Mouse (Mus musculus): ENCODE measurements around the gene Zbtb7a. TPM values are rescaled to one million over a fixed set of nuclear protein-coding genes. Genes with fewer than 3 reads are reported as not detected.

Gene Zbtb7a
- polyA plus RNA-seq, 1 experiment from 2014 or later = 57.6 TPM

GRCm38 (mm10) chr10:81192968-81193501 lies 58.0 kb downstream of the Zbtb7a start:
- Histone ChIP-seq H3K27me3 (peaks cover 41% of the 10 kb centered on the region), H3K36me3 (peaks cover 23% of the 10 kb centered on the region), H3K9me3 (replicated peaks) (no peaks in the 10 kb centered on the region), H3K4me3 (replicated peaks) (peak overlapping the region; percentile 54), H3K9ac (peak overlapping the region; percentile 45), H3K4me1 (peaks cover 35% of the 10 kb centered on the region), H3K4me2 (replicated peaks) (peak overlapping the region; percentile 97), H3K27ac (replicated peaks) (peak overlapping the region; percentile 88)
- WGBS = 4% methylated on average over 19 of the region's 19 CpGs
- no peak for ATAC-seq (ENCODE audit: insufficient number of reproducible peaks, low FRiP score, low TSS enrichment, low read depth)

GRCm38 (mm10) chr10:81193991-81194774 lies 59.2 kb downstream of the Zbtb7a start:
- Histone ChIP-seq H3K27me3 (peaks cover 45% of the 10 kb centered on the region), H3K27ac (replicated peaks) (0 out of 2 replicates have a peak overlapping the region, but pooled peaks have one; percentile 28), H3K36me3 (peaks cover 16% of the 10 kb centered on the region), H3K9me3 (replicated peaks) (no peaks in the 10 kb centered on the region), H3K4me1 (peaks cover 35% of the 10 kb centered on the region), H3K9ac (no peak overlapping the region), H3K4me2 (replicated peaks) (no peak overlapping the region), H3K4me3 (replicated peaks) (peak overlapping the region; percentile 11; the same call in 1 of the 2 replicates)
- ATAC-seq (ENCODE audit: insufficient number of reproducible peaks, low FRiP score, low TSS enrichment, low read depth) = 0 out of 2 replicates have a peak, but pooled peaks have one; percentile 8
- 11% methylated on average over 37 of the region's 37 CpGs for WGBS

DNA sequence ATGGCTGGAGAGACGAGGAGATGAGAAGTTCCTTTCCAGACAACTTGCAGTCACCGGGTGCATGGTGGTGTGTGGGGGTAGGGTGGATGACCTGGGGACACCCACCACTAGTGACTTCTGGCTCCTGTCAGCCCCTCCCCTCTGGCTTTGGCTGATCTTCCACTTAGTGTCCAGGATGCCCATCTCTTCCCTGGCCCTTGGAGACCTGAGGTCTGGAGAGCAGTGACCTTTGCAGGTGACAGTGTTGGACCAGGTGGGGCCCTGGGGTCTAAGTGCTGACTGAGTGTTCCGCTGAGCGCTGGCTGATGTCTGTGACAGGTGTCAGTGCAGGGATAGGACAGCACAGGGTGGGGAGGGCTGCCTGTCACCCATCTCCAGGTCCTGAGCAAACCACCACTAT lies 60.3 kb downstream of the Zbtb7a start:
- peaks cover 34% of the 10 kb centered on the region for H3K4me1 ChIP-seq
- H3K9me3 ChIP-seq (replicated peaks) = no peaks in the 10 kb centered on the region
- 0 out of 2 replicates have a peak overlapping the region, but pooled peaks have one; percentile 11 for H3K4me3 ChIP-seq (replicated peaks)
- H3K27ac ChIP-seq (replicated peaks) = no peak overlapping the region
- peaks cover 8% of the 10 kb centered on the region for H3K36me3 ChIP-seq
- H3K4me2 ChIP-seq (replicated peaks) = no peak overlapping the region
- H3K9ac ChIP-seq = no peak overlapping the region
- 53% methylated on average over 4 of the region's 4 CpGs for WGBS
- ATAC-seq (ENCODE audit: insufficient number of reproducible peaks, low FRiP score, low TSS enrichment, low read depth) = no peak
- H3K27me3 ChIP-seq = peaks cover 46% of the 10 kb centered on the region

- Histone ChIP-seq H3K27me3 (peaks cover 46% of the 10 kb centered on the region), H3K9ac (no peak overlapping the region)
Observed at GRCm38 (mm10) chr10:81196470-81197065, 61.5 kb downstream of the Zbtb7a start.

GRCm38 (mm10) chr10:81197305-81197704 lies 62.3 kb downstream of the Zbtb7a start:
- ATAC-seq (ENCODE audit: insufficient number of reproducible peaks, low FRiP score, low TSS enrichment, low read depth) = no peak
- 46% methylated on average over 6 of the region's 6 CpGs for WGBS
- Histone ChIP-seq H3K4me1 (peaks cover 18% of the 10 kb centered on the region), H3K4me2 (replicated peaks) (no peak overlapping the region), H3K9me3 (replicated peaks) (no peaks in the 10 kb centered on the region), H3K36me3 (no peaks in the 10 kb centered on the region), H3K4me3 (replicated peaks) (no peak overlapping the region), H3K27me3 (peaks cover 46% of the 10 kb centered on the region), H3K9ac (no peak overlapping the region), H3K27ac (replicated peaks) (no peak overlapping the region)

More at GRCm38 (mm10) chr10:81196470-81197065, 61.5 kb downstream of the Zbtb7a start:
- no peak overlapping the region for H3K4me2 ChIP-seq (replicated peaks)
- H3K27ac ChIP-seq (replicated peaks) = no peak overlapping the region
- no peak for ATAC-seq (ENCODE audit: insufficient number of reproducible peaks, low FRiP score, low TSS enrichment, low read depth)
- WGBS = 58% methylated on average over 11 of the region's 11 CpGs
- peaks cover 24% of the 10 kb centered on the region for H3K4me1 ChIP-seq
- no peaks in the 10 kb centered on the region for H3K36me3 ChIP-seq
- no peaks in the 10 kb centered on the region for H3K9me3 ChIP-seq (replicated peaks)
- H3K4me3 ChIP-seq (replicated peaks) = no peak overlapping the region

DNA sequence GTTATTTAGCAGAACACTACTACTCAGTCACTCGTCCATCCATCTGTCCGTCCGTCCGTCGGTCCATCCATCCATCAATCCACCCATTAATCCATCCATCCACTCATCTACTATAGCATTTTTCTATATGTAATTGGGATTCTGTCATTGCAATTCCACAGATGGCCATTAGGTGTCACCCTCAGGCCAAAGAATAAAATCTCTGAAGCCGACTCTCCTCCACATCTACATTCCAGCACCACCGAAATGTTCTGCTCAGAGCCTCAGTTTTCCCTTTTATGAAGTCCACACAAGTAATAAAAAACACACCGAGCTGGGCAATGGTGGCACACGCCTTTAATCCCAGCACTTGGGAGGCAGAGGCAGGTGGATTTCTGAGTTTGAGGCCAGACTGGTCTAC lies 63.2 kb downstream of the Zbtb7a start:
- Histone ChIP-seq H3K27me3 (peaks cover 44% of the 10 kb centered on the region), H3K4me1 (peaks cover 11% of the 10 kb centered on the region), H3K4me2 (replicated peaks) (no peak overlapping the region), H3K36me3 (no peaks in the 10 kb centered on the region), H3K4me3 (replicated peaks) (no peak overlapping the region), H3K9ac (no peak overlapping the region), H3K9me3 (replicated peaks) (no peaks in the 10 kb centered on the region), H3K27ac (replicated peaks) (no peak overlapping the region)
- no peak for ATAC-seq (ENCODE audit: insufficient number of reproducible peaks, low FRiP score, low TSS enrichment, low read depth)
- WGBS = 4% methylated on average over 9 of the region's 9 CpGs

- Histone ChIP-seq H3K27ac (replicated peaks) (no peak overlapping the region), H3K36me3 (no peaks in the 10 kb centered on the region), H3K4me3 (replicated peaks) (no peak overlapping the region), H3K4me2 (replicated peaks) (no peak overlapping the region), H3K9ac (no peak overlapping the region), H3K9me3 (replicated peaks) (no peaks in the 10 kb centered on the region), H3K27me3 (peaks cover 38% of the 10 kb centered on the region), H3K4me1 (peaks cover 7% of the 10 kb centered on the region)
- WGBS = 82% methylated on average over 6 of the region's 6 CpGs
- no peak for ATAC-seq (ENCODE audit: insufficient number of reproducible peaks, low FRiP score, low TSS enrichment, low read depth)
Observed at GRCm38 (mm10) chr10:81198990-81199389, 64.0 kb downstream of the Zbtb7a start.

DNA sequence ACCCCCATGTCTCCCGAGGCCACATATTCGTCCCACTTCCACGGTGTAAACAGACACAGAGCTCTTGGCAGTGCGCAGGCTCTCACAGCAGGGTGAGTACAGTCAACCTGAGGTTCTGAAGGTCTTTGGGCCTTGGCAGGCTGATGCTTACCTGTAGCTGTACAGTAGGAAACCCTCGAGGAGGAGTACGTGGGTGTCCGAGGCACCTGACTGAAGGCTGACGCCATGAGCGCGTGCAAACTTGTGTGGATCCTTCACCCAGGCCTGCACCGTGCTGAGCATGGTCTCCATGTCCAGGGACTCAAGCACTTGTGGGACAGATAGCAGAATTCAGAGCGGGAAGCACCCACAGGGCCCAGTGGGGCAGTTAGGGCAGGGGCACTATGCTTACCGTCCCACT lies 65.1 kb downstream of the Zbtb7a start:
- Histone ChIP-seq H3K9me3 (replicated peaks) (no peaks in the 10 kb centered on the region), H3K27ac (replicated peaks) (no peak overlapping the region), H3K4me3 (replicated peaks) (no peak overlapping the region), H3K4me1 (no peaks in the 10 kb centered on the region), H3K4me2 (replicated peaks) (no peak overlapping the region), H3K27me3 (peaks cover 27% of the 10 kb centered on the region), H3K9ac (no peak overlapping the region), H3K36me3 (no peaks in the 10 kb centered on the region)
- 78% methylated on average over 13 of the region's 13 CpGs for WGBS
- no peak for ATAC-seq (ENCODE audit: insufficient number of reproducible peaks, low FRiP score, low TSS enrichment, low read depth)

DNA sequence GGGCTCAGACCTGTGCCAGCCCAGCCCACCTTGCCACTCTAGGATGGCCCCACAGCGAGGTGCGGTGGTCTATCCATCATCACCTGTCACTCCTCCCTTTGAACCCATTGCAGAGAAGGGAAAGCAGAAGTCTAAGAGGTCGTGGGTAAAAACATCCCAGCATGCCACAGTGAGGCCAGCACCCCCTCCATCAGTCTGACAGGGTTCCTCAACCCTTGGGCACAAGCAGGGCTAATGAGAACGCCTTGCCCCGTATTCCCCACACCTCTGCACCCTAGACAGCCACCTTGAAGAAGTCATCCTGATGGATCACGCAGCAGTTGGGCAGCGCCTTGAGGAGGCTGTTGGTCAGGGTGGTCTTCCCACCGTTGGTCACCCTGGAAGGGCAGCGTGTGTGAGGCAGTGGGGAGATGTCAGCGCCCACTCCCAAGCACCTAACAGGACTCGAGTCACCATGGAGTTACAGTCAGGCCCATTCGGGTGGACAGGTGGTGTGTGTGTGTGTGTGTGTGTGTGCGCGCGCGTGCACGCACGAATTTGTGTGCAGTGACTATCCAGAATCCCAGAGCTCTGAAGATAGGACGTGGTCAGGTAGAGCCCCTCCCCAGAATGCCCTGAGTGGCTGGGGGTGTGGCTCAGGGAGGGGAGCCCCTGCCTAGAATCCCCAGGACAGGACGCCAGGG lies 65.7 kb downstream of the Zbtb7a start:
- Histone ChIP-seq H3K4me2 (replicated peaks) (no peak overlapping the region), H3K4me3 (replicated peaks) (no peak overlapping the region), H3K36me3 (no peaks in the 10 kb centered on the region), H3K9ac (no peak overlapping the region), H3K27me3 (peaks cover 21% of the 10 kb centered on the region), H3K27ac (replicated peaks) (no peak overlapping the region), H3K4me1 (no peaks in the 10 kb centered on the region), H3K9me3 (replicated peaks) (no peaks in the 10 kb centered on the region)
- no peak for ATAC-seq (ENCODE audit: insufficient number of reproducible peaks, low FRiP score, low TSS enrichment, low read depth)
- 75% methylated on average over 20 of the region's 20 CpGs for WGBS

DNA sequence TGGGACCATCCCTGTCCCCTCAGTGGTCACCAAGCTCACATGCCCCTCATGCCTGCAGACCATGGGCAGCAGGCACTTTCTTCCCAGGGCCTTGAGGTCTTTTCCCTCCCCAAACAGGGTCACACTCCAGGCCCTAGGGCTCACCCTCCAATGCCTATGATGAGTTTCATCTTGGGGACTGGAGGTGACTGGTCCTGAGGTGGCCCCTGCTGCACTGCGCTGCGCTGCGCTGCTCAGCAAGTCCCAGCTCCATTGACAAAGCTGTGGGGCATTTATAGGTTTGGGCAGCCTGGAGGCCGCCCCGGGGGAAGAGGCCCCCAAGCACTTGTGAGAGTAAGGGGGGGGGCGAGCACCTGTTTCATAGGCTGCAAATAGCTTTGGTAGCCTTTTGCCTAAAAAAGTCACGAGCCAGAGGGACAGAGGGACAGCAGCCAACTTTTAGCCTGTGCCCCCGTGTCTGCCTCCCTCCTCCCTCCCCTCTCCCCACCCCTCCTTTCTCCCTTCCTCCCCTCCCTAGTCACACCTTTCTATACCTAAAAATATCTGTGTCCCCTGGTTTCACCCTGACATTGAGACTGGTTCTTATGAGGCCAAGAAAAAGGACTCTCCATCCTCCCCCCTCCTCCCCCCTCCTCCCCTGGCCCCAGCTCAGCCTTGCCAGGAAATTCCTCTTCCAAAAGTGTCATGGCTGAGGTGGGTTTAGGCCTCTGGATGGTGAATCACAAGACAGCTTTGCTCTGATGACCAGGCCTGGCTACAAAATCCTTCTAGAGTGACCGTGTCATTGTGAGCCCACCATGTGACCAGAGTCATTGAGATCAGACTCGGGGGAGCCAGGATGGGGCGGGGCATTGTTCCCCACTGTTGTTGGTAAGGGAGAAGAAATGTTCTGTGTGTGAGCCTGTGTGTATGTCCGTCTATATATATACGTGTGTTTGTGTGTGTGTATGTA lies 67.1 kb downstream of the Zbtb7a start, which contains the start of gene Nmrk2:
TSS of gene Nmrk2 (minus strand) at position 245 of the 952 bp plus-strand sequence.
- Histone ChIP-seq H3K9ac (no peak within 1 kb of the TSS), H3K27ac (replicated peaks) (no peak within 1 kb of the TSS), H3K9me3 (replicated peaks) (no peaks in the 10 kb centered on the region), H3K4me1 (no peaks in the 10 kb centered on the region), H3K36me3 (no peaks in the 10 kb centered on the region), H3K4me2 (replicated peaks) (no peak within 1 kb of the TSS), H3K27me3 (peaks cover 9% of the 10 kb centered on the region; the same call in 1 of the 2 replicates), H3K4me3 (replicated peaks) (no peak within 1 kb of the TSS)
- 0 out of 2 replicates have a peak, but pooled peaks have one; percentile 16 for ATAC-seq (ENCODE audit: insufficient number of reproducible peaks, low FRiP score, low TSS enrichment, low read depth)
- WGBS = 49% methylated on average over 13 of the region's 13 CpGs

Data from embryonic facial prominence, embryonic 15.5 days (tissue).